23 mouse cellular contexts compared by ENCODE assay signal in genomic region chr12:118856151-118856550, GRCm38 (mm10). TPM values are rescaled to one million over a fixed set of nuclear protein-coding genes. Genes with fewer than 3 reads are reported as not detected.
A peak's percentile ranks its signal among the peaks of the same experiment; 100 is the strongest.
DNase-seq lines count a peak whose midpoint lies in the region; ATAC-seq lines count a peak whose summit lies in the region.
"Had no signal": no experiment of that assay in that cellular context is flagged by ENCODE, and none has a peak within 500 bp of the region (broad histone marks: within the 10 kb centered on the region; RNA-seq: fewer than 3 reads in every experiment).

No protein-coding gene starts in this region.

- no peaks in the 10 kb centered on the region for H3K9me3 ChIP-seq in hindbrain, embryonic 11.5 days (ENCODE audit: control insufficient read depth, low read length)
- H3K9me3 ChIP-seq in hindbrain, embryonic 16.5 days (ENCODE audit: control insufficient read depth, low read length), result no peaks in the 10 kb centered on the region
- H3K9me3 ChIP-seq in forebrain, embryonic 14.5 days (replicated peaks; ENCODE audit: control insufficient read depth, low read length), result no peaks in the 10 kb centered on the region
- H3K9me3 ChIP-seq: limb, embryonic 15.5 days; liver, embryonic 15.5 days; midbrain, embryonic 15.5 days; neural tube, embryonic 15.5 days had no signal

- 3% methylated on average over 7 of the region's 7 CpGs for WGBS in hindbrain, embryonic 11.5 days
- 3% methylated on average over 7 of the region's 7 CpGs for WGBS in hindbrain, embryonic 16.5 days
- 3% methylated on average over 7 of the region's 7 CpGs for WGBS in forebrain, embryonic 14.5 days

- peak; percentile 39 for DNase-seq in hindbrain, embryonic 11.5 days (ENCODE audit: low spot score)
- DNase-seq in R1 (ENCODE audit: low read depth, low spot score), result peak; percentile 73
- peak; percentile 60 for DNase-seq in embryo, embryonic 10.5 days (ENCODE audit: low spot score)
- DNase-seq in forebrain, embryonic 14.5 days (ENCODE audit: low spot score), result no peak
- DNase-seq in neural tube, embryonic 10.5 days (ENCODE audit: extremely low spot score, low spot score), result no peak
- no peak for DNase-seq in frontal cortex, adult 2 months (ENCODE audit: extremely low spot score in 1 of 2, low spot score in 1 of 2)
- DNase-seq: adrenal gland, adult 8-10 months; B cell, adult 2 months; gastrocnemius, postnatal 25 days; kidney, adult 2 months; kidney, postnatal 10 days; layer of hippocampus, postnatal 36 days; right cerebral cortex, postnatal 4 days; thymus, adult 2 months had no signal

- H3K4me2 ChIP-seq in hindbrain, embryonic 11.5 days (replicated peaks; ENCODE audit: low read depth, low read length), result no peak overlapping the region
- H3K4me2 ChIP-seq in hindbrain, embryonic 16.5 days (ENCODE audit: low read length), result no peak overlapping the region
- H3K4me2 ChIP-seq in forebrain, embryonic 14.5 days (ENCODE audit: low read length), result 0 out of 2 replicates have a peak overlapping the region, but pooled peaks have one; percentile 68
- H3K4me2 ChIP-seq: limb, embryonic 15.5 days; liver, embryonic 15.5 days; midbrain, embryonic 15.5 days; neural tube, embryonic 15.5 days had no signal

- H3K27me3 ChIP-seq in hindbrain, embryonic 11.5 days (ENCODE audit: control insufficient read depth, insufficient read depth, low read length), result peaks cover 22% of the 10 kb centered on the region
- peaks cover 24% of the 10 kb centered on the region for H3K27me3 ChIP-seq in hindbrain, embryonic 16.5 days (replicated peaks; ENCODE audit: control insufficient read depth, insufficient read depth, low read length)
- H3K27me3 ChIP-seq in forebrain, embryonic 14.5 days (replicated peaks; ENCODE audit: control insufficient read depth, insufficient read depth, low read length), result peaks cover 20% of the 10 kb centered on the region

- H3K4me3 ChIP-seq in hindbrain, embryonic 11.5 days (ENCODE audit: low read depth, low read length), result no peak overlapping the region
- no peak overlapping the region for H3K4me3 ChIP-seq in hindbrain, embryonic 16.5 days (ENCODE audit: low read length)
- H3K4me3 ChIP-seq in forebrain, embryonic 14.5 days (ENCODE audit: low read depth, low read length), result no peak overlapping the region
- H3K4me3 ChIP-seq: erythroblast, embryonic 14.5 days; limb, embryonic 15.5 days; liver, embryonic 15.5 days; midbrain, embryonic 15.5 days; myocyte; neural tube, embryonic 15.5 days had no signal

- H3K27ac ChIP-seq in hindbrain, embryonic 11.5 days (ENCODE audit: low read depth, low read length), result no peak overlapping the region
- no peak overlapping the region for H3K27ac ChIP-seq in hindbrain, embryonic 16.5 days (ENCODE audit: low read depth, low read length)
- no peak overlapping the region for H3K27ac ChIP-seq in forebrain, embryonic 14.5 days (ENCODE audit: low read depth, low read length)
- H3K27ac ChIP-seq: limb, embryonic 15.5 days; liver, embryonic 15.5 days; midbrain, embryonic 15.5 days; neural tube, embryonic 15.5 days had no signal

- peaks cover 2% of the 10 kb centered on the region; the same call in 1 of the 2 replicates for H3K4me1 ChIP-seq in hindbrain, embryonic 11.5 days (replicated peaks; ENCODE audit: control insufficient read depth, insufficient read depth, low read length)
- peaks cover 6% of the 10 kb centered on the region; the same call in 1 of the 2 replicates for H3K4me1 ChIP-seq in hindbrain, embryonic 16.5 days (ENCODE audit: control insufficient read depth, insufficient read depth, low read depth, low read length)
- H3K4me1 ChIP-seq in forebrain, embryonic 14.5 days (ENCODE audit: control insufficient read depth, insufficient read depth, low read length), result peaks cover 6% of the 10 kb centered on the region; the same call in 1 of the 2 replicates
- H3K4me1 ChIP-seq: liver, embryonic 15.5 days had no signal

- ATAC-seq in hindbrain, embryonic 11.5 days (ENCODE audit: low FRiP score), result no peak
- ATAC-seq in hindbrain, embryonic 16.5 days, result no peak
- ATAC-seq in forebrain, embryonic 14.5 days, result no peak
- ATAC-seq: lung, postnatal 0 days; midbrain, embryonic 15.5 days had no signal

- H3K36me3 ChIP-seq in hindbrain, embryonic 11.5 days (ENCODE audit: control insufficient read depth, insufficient read depth, low read length), result no peaks in the 10 kb centered on the region
- no peaks in the 10 kb centered on the region for H3K36me3 ChIP-seq in hindbrain, embryonic 16.5 days (ENCODE audit: control insufficient read depth, insufficient read depth, low read length)
- no peaks in the 10 kb centered on the region for H3K36me3 ChIP-seq in forebrain, embryonic 14.5 days (ENCODE audit: control insufficient read depth, insufficient read depth, low read length)
- H3K36me3 ChIP-seq: limb, embryonic 15.5 days; liver, embryonic 15.5 days; midbrain, embryonic 15.5 days; neural tube, embryonic 15.5 days had no signal

- no peak overlapping the region for H3K9ac ChIP-seq in hindbrain, embryonic 11.5 days (ENCODE audit: low read depth, low read length)
- no peak overlapping the region for H3K9ac ChIP-seq in hindbrain, embryonic 16.5 days (ENCODE audit: low read depth, low read length)
- H3K9ac ChIP-seq in forebrain, embryonic 14.5 days (ENCODE audit: low read length), result no peak overlapping the region
- H3K9ac ChIP-seq: limb, embryonic 15.5 days; liver, embryonic 15.5 days; midbrain, embryonic 15.5 days; neural tube, embryonic 15.5 days had no signal

RNA-seq across cellular contexts. Expression of gene Sp8, which starts 10.0 kb away (rescaled TPM):
- polyA plus RNA-seq in hindbrain, embryonic 11.5 days (2014; fragmentation: Nextera tagmentation; extraction: Ambion mirVana), result 10.8 and 12.2 TPM in 2 replicates
- polyA plus RNA-seq in hindbrain, embryonic 16.5 days (2015; fragmentation: Nextera tagmentation; extraction: Ambion mirVana), result 1.6 and 2.5 TPM in 2 replicates
- 10.6 and 11.3 TPM in 2 replicates for polyA plus RNA-seq in forebrain, embryonic 14.5 days (2014; fragmentation: Nextera tagmentation; extraction: Ambion mirVana)
- 28.3 and 35.8 TPM in 2 replicates for polyA plus RNA-seq in frontal cortex, adult 2 months (2012; rRNA removed)
- polyA plus RNA-seq: erythroblast, embryonic 14.5 days; heart, embryonic 16.5 days; kidney, adult 2 months; liver, embryonic 15.5 days; lung, postnatal 0 days had no signal

Comparison
In these comparisons a context has a peak if more than half of its experiments do, and no peak if none do; other contexts are left out.
1. DNase-seq: peak in hindbrain, embryonic 11.5 days (single experiment), R1 (single experiment) and embryo, embryonic 10.5 days (single experiment); none in forebrain, embryonic 14.5 days (single experiment), neural tube, embryonic 10.5 days (single experiment) and frontal cortex, adult 2 months (0 of 2).